Mouse (Mus musculus) NIH3T3 (cell line): ENCODE data around the gene Tph2.

ENCODE experiments used
- DNase-seq: peaks from one replicate; pipeline ENCODE4 v3.0.0-alpha.2; 2012; ENCODE audit warnings: low read depth

The Tph2 gene

GRCm38 (mm10) chr10:115184697-115185096 lies at the start of gene Tph2:
Gene Tph2 (minus strand): TSS chr10:115185022.
- DNase-seq: peak; percentile 91

- no peak for DNase-seq
These were observed 49.0 kb upstream of the Tph2 start for GRCm38 (mm10) chr10:115233798-115234197.

GRCm38 (mm10) chr10:115232513-115232912 lies 47.7 kb upstream of the Tph2 start:
- peak; percentile 51 for DNase-seq

GRCm38 (mm10) chr10:115229023-115229422 lies 44.2 kb upstream of the Tph2 start:
- DNase-seq: no peak

GRCm38 (mm10) chr10:115226586-115226985 lies 41.8 kb upstream of the Tph2 start:
- no peak for DNase-seq

- no peak for DNase-seq
These were observed 39.0 kb upstream of the Tph2 start for GRCm38 (mm10) chr10:115223845-115224244.

GRCm38 (mm10) chr10:115212916-115213580 lies 28.2 kb upstream of the Tph2 start:
- DNase-seq: no peak

GRCm38 (mm10) chr10:115205825-115206224 lies 21.0 kb upstream of the Tph2 start:
- no peak for DNase-seq

GRCm38 (mm10) chr10:115205284-115205683 lies 20.5 kb upstream of the Tph2 start:
- no peak for DNase-seq

GRCm38 (mm10) chr10:115191214-115191613 lies 6.4 kb upstream of the Tph2 start:
- no peak for DNase-seq

GRCm38 (mm10) chr10:115187390-115187789 lies 2.6 kb upstream of the Tph2 start:
- peak; percentile 87 for DNase-seq

- no peak for DNase-seq
These were observed 3.8 kb downstream of the Tph2 start for GRCm38 (mm10) chr10:115181034-115181433.

- peak; percentile 34 for DNase-seq
These were observed 6.8 kb downstream of the Tph2 start for GRCm38 (mm10) chr10:115178019-115178418.

- no peak for DNase-seq
These were observed 9.2 kb downstream of the Tph2 start for GRCm38 (mm10) chr10:115175591-115175991.

- DNase-seq: no peak
These were observed 11.5 kb downstream of the Tph2 start for GRCm38 (mm10) chr10:115173336-115173735.

GRCm38 (mm10) chr10:115171351-115171818 lies 13.4 kb downstream of the Tph2 start:
- DNase-seq: no peak

GRCm38 (mm10) chr10:115170496-115171350 lies 14.1 kb downstream of the Tph2 start:
- DNase-seq: no peak

GRCm38 (mm10) chr10:115169410-115169809 lies 15.4 kb downstream of the Tph2 start:
- DNase-seq: no peak

- no peak for DNase-seq
These were observed 24.5 kb downstream of the Tph2 start for GRCm38 (mm10) chr10:115160289-115160688.

- peak; percentile 61 for DNase-seq
These were observed 37.5 kb downstream of the Tph2 start for GRCm38 (mm10) chr10:115147308-115147707.

- no peak for DNase-seq
These were observed 38.4 kb downstream of the Tph2 start for GRCm38 (mm10) chr10:115146257-115146898.

GRCm38 (mm10) chr10:115144542-115144941 lies 40.3 kb downstream of the Tph2 start:
- DNase-seq: no peak

GRCm38 (mm10) chr10:115143641-115144040 lies 41.2 kb downstream of the Tph2 start:
- DNase-seq: peak; percentile 75
